Mouse (Mus musculus): ENCODE results near the gene Zfp974. TPM values are rescaled to one million over a fixed set of nuclear protein-coding genes. Genes with fewer than 3 reads are reported as not detected.

The Zfp974 gene
- polyA plus RNA-seq, 1 experiment from 2014 or later, result 1.1 TPM

- H3K36me3 ChIP-seq (replicated peaks), result peaks cover 18% of the 10 kb centered on the region; the same call in 1 of the 2 replicates
- H3K4me2 ChIP-seq, result peak overlapping the region; percentile 80
- H3K9me3 ChIP-seq (replicated peaks), result no peaks in the 10 kb centered on the region
- peak overlapping the region; percentile 68 for H3K9ac ChIP-seq
- peak; percentile 86 for ATAC-seq (ENCODE audit: insufficient read depth)
- peaks cover 24% of the 10 kb centered on the region for H3K4me1 ChIP-seq (replicated peaks)
- peak overlapping the region; percentile 68 for H3K4me3 ChIP-seq (replicated peaks)
- H3K27ac ChIP-seq (replicated peaks), result peak overlapping the region; percentile 55
- no peaks in the 10 kb centered on the region for H3K27me3 ChIP-seq
- WGBS (ENCODE audit: insufficient replicate concordance), result under 1% methylated on average over 22 of the region's 22 CpGs
These were observed 68.6 kb downstream of the Zfp974 start for GRCm38 (mm10) chr7:27860396-27861235.

DNA sequence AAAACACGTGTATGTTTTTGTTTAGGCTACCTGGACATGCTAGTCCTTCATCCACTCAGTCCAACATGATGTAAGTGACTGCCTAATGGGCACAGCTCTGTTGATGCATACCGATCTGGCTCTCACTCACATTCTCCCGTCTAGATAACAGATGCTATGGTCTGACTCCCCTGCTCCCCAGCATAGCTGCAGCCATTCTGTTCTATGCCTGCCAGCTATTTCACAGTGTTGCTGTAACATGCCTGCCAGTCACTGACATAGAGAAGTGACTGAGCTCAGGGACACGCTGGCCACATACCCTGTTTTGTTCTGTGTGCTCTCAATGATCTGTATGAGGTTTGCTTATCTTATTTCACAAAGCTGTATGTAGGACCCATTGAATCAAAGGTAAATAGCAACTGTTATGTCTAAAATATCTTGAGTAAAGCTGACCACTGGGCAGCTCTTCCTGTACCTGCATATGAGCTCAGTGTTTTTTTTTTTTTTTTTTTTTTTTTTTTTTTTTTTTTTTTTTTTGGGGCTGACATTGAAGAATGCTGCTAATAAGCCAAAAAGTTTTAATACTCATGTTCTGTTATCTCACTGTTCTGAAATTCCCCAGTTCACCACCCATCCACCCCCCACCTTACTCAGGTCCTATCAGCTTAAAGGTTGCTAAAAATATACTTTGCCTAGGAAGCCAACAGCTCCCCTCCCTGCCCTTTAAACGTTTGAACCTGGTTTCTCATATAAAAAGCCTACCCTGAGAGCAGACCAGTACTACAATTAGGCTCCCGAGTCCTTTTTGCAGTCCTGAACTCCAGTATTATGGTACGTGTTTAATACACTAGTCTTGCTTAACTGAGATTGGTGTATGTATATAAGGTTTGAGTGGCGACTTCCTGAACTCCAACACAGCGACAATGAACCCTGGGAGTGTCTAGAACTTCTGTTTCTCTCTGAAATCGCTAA lies 69.7 kb downstream of the Zfp974 start:
- Histone ChIP-seq H3K4me3 (replicated peaks) (peak overlapping the region; percentile 68), H3K4me2 (peak overlapping the region; percentile 80), H3K36me3 (replicated peaks) (peaks cover 9% of the 10 kb centered on the region; the same call in 1 of the 2 replicates), H3K9me3 (replicated peaks) (no peaks in the 10 kb centered on the region), H3K4me1 (replicated peaks) (peaks cover 24% of the 10 kb centered on the region), H3K27me3 (no peaks in the 10 kb centered on the region), H3K9ac (peak overlapping the region; percentile 68), H3K27ac (replicated peaks) (peak overlapping the region; percentile 55)
- WGBS (ENCODE audit: insufficient replicate concordance), result 12% methylated on average over 10 of the region's 10 CpGs
- no peak; the same call in 1 of the 2 replicates for ATAC-seq (ENCODE audit: insufficient read depth)

Other genes with a start within 250 kb of the Zfp974 start
- 0.38 and 0.91 TPM in 2 replicates for gene Zfp607b, start 240.1 kb downstream of the Zfp974 start, polyA plus RNA-seq (2015; fragmentation: Nextera tagmentation; extraction: Ambion mirVana)
- gene Zfp60, start 198.1 kb downstream of the Zfp974 start, polyA plus RNA-seq (2015; fragmentation: Nextera tagmentation; extraction: Ambion mirVana), result 4.8 and 5.0 TPM in 2 replicates
- 0.55 and 0.63 TPM in 2 replicates for gene Zfp626, start 122.3 kb downstream of the Zfp974 start, polyA plus RNA-seq (2015; fragmentation: Nextera tagmentation; extraction: Ambion mirVana)
- gene Zfp59, start 90.9 kb downstream of the Zfp974 start, polyA plus RNA-seq (2015; fragmentation: Nextera tagmentation; extraction: Ambion mirVana), result 1.5 and 1.6 TPM in 2 replicates
- 0.99 and 1.0 TPM in 2 replicates for gene Zfp607a, start 71.9 kb downstream of the Zfp974 start, polyA plus RNA-seq (2015; fragmentation: Nextera tagmentation; extraction: Ambion mirVana)
- 4.4 and 5.3 TPM in 2 replicates for gene Zfp780b, start 49.7 kb upstream of the Zfp974 start, polyA plus RNA-seq (2015; fragmentation: Nextera tagmentation; extraction: Ambion mirVana)
- 1.4 and 1.6 TPM in 2 replicates for gene Zfp850, start 84.7 kb upstream of the Zfp974 start, polyA plus RNA-seq (2015; fragmentation: Nextera tagmentation; extraction: Ambion mirVana)
- gene Psmc4, start 120.6 kb upstream of the Zfp974 start, polyA plus RNA-seq (2015; fragmentation: Nextera tagmentation; extraction: Ambion mirVana), result 127 and 132 TPM in 2 replicates
- gene Fcgbp, start 141.8 kb upstream of the Zfp974 start, polyA plus RNA-seq (2015; fragmentation: Nextera tagmentation; extraction: Ambion mirVana), result 0.10 and 0.17 TPM in 2 replicates
- not detected in 2 replicates for gene 9530053A07Rik, start 200.0 kb upstream of the Zfp974 start, polyA plus RNA-seq (2015; fragmentation: Nextera tagmentation; extraction: Ambion mirVana)
- gene Fbl, start 240.2 kb upstream of the Zfp974 start, polyA plus RNA-seq (2015; fragmentation: Nextera tagmentation; extraction: Ambion mirVana), result 55.0 and 56.9 TPM in 2 replicates

All from liver, embryonic 15.5 days (tissue).